Mouse (Mus musculus): ENCODE results near the gene Zpbp2. TPM values are rescaled to one million over a fixed set of nuclear protein-coding genes. Genes with fewer than 3 reads are reported as not detected.

Zpbp2 gene
- polyA plus RNA-seq, 1 experiment = 2.5 TPM

- DNase-seq (ENCODE audit: low spot score) = no peak
Measured at GRCm38 (mm10) chr11:98555124-98555700, 4.3 kb downstream of the Zpbp2 start.

- DNase-seq (ENCODE audit: low spot score) = no peak
Measured at GRCm38 (mm10) chr11:98560942-98561341, 10.0 kb downstream of the Zpbp2 start.

DNA sequence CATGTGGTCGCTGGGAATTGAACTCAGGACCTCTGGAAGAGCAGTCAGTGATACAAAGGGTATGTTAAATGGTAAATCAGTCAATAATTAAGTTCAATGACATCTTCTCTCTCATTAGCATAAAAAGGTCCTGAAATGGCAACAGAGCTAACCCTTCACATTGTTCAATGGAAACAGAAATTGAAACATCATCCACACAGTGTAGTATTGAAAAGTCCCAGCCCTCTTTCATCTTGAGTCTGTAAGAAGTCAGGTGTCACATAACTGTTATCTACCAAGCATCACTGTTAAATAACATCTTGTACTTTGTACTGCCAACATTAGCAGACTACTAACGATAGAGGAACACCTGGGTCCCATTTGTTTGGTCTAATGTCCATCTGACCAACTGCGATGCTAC, 12.1 kb downstream of the Zpbp2 start:
- DNase-seq (ENCODE audit: low spot score) = no peak

DNA sequence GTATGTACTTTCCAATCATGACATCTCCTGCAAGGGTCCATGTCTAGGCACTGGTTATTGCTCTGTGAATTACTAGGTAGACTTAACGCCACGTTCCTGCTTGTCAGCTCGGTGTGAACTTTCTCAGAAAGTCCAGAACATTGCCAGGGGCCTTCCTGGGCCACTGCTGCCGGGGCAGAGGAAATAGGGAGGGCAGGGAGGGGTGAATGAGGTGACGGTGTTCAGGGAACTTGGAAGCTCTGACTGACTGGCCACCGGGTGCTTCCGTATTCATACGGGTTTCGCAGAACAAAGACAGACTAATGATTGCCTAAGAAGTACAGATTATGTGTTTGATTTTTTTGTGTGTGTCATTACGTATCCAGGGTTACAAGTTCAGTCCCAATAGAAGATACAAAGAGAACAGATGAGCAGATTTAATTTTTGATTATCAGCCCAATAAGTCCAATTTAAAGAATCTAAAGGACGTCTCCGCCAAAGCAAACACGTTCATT, 13.1 kb downstream of the Zpbp2 start:
- no peak for DNase-seq (ENCODE audit: low spot score)

DNA sequence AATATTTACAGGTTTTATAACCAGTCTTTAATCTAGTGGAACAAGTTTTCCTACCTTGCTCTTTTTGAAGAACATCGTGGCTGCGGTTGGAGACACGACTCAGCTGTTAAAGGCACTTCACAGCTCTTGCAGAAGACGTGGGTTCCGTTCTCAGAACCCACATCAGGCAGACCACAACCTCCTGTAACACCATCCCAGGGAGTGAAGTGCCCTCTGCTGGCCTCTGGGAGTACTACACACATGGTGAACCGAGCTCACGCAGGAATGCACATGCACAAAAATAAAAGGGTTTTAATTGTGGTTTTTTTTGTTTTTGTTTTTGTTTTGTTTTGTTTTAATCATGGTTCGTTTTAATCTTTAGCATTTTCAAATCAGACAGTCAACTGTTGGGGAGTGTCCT, 17.4 kb downstream of the Zpbp2 start:
- no peak for DNase-seq (ENCODE audit: low spot score)

GRCm38 (mm10) chr11:98569461-98569860, 18.6 kb downstream of the Zpbp2 start:
- DNase-seq (ENCODE audit: low spot score) = no peak

DNA sequence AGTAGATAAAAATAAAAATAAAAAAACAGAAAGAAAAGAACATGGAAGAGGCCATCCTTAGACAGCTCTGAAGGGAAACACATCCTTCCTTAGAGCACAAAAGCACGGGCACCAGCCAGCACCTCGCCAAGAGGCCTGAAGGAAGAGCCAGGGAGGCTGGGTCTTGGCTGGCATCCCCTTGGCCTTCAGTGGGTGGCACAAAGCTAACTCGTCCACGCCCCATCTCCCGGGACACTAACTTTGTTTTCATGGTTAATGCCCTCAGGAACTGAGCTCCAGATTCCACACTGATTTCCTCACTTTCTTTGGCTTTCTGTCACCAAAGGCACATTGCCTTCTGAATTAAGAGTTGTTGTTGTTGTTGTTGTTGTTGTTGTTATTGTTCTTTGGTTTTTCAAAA, 26.9 kb downstream of the Zpbp2 start:
- no peak for DNase-seq (ENCODE audit: low spot score)

GRCm38 (mm10) chr11:98580301-98581121, 29.6 kb downstream of the Zpbp2 start:
- DNase-seq (ENCODE audit: low spot score) = no peak

GRCm38 (mm10) chr11:98581286-98582029, 30.6 kb downstream of the Zpbp2 start:
- DNase-seq (ENCODE audit: low spot score) = no peak

- DNase-seq (ENCODE audit: low spot score) = no peak
Measured at GRCm38 (mm10) chr11:98582030-98582388, 31.1 kb downstream of the Zpbp2 start.

- DNase-seq (ENCODE audit: low spot score) = no peak
Measured at GRCm38 (mm10) chr11:98582551-98583264, 31.8 kb downstream of the Zpbp2 start.

GRCm38 (mm10) chr11:98583265-98583552, 32.3 kb downstream of the Zpbp2 start:
- no peak for DNase-seq (ENCODE audit: low spot score)

DNA sequence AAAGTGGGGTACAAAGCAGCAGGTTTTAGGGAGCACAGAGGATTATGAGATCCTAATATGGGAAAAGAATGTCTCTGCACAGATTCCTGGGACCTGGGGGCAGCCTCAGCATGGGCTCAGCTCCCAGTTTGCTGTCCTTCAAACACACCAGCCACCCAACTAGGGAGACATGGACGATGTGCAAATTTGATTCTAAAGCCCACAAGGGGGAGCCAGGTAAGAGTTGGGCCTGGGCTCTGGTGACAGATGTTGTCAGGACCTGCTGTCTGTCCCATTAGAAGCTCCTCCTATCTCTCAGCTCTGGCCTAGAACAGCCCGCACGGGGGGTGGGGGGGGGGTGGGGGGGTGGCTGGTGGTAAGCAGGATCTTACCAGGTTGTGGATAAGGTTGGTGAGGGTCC, 32.7 kb downstream of the Zpbp2 start:
- no peak for DNase-seq (ENCODE audit: low spot score)

- no peak for DNase-seq (ENCODE audit: low spot score)
Measured at GRCm38 (mm10) chr11:98584146-98584545, 33.2 kb downstream of the Zpbp2 start.

DNA sequence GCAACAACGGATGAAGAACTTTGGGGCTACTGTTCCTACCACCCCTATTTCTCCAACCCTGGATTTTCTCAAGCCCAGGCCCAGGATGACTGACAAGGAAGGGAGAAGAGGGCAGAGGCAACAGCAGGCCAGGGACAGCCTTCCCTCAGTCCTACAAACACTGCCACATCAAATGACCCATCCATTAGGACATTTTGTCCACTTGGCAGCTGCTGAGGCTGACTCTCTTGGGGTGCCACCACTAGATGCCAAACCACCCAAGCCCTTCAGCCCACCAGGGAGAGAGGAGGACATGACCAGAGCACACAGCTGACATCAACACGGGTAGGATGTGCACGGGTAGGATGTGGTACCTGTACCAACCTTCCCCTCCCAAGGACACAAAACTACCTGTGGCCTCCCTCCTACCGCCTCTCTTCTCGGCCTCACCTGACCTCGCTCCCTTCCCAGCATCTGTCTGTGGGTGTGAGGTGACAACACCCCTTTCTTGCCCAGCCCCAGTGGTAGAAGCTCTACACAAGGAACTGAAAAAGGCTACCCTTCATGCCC, 33.8 kb downstream of the Zpbp2 start:
- DNase-seq (ENCODE audit: low spot score) = no peak

GRCm38 (mm10) chr11:98586087-98586891, 35.4 kb downstream of the Zpbp2 start:
- no peak for DNase-seq (ENCODE audit: low spot score)

GRCm38 (mm10) chr11:98586892-98587563, 36.1 kb downstream of the Zpbp2 start, which contains the start of gene Ormdl3:
Gene Ormdl3 (minus strand): TSS chr11:98587368.
- DNase-seq (ENCODE audit: low spot score) = peak; percentile 96

- peak; percentile 60 for DNase-seq (ENCODE audit: low spot score)
Measured at GRCm38 (mm10) chr11:98587684-98588546, 37.0 kb downstream of the Zpbp2 start.

DNA sequence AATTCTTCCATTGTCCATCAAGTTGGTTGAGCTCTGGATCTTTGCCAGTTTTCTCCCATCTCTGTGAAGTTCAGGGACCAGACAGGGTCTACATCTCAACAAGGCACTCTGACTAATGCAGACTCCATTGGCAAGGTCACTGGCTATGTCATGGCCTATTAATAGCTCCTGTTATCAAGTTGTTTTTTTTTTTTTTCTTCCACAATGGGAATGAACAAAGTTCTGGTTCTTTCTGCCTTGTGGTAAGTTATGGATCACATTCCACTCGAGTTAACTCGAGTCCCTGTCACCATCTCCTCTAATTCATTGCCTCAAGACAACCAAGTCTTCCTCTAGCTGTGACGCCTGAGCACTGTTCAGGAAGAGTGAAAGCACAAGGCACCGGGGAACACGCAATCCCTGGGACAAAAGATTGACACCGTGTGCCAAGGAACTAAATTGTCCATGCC, 38.0 kb downstream of the Zpbp2 start:
- no peak for DNase-seq (ENCODE audit: low spot score)

All from urinary bladder, adult 2 months (tissue).